Mouse (Mus musculus) spleen, postnatal 36 days (tissue): ENCODE measurements around the gene Lrp8.
A peak's percentile ranks its signal among the peaks of the same experiment; 100 is the strongest.

ENCODE experiments used
- DNase-seq, 2 experiments: peaks; one replicate each; pipeline ENCODE4 v3.0.0; 2022; ENCODE audit warnings: low spot score in 2 of 2, mixed read lengths in 1 of 2

Gene Lrp8

DNA sequence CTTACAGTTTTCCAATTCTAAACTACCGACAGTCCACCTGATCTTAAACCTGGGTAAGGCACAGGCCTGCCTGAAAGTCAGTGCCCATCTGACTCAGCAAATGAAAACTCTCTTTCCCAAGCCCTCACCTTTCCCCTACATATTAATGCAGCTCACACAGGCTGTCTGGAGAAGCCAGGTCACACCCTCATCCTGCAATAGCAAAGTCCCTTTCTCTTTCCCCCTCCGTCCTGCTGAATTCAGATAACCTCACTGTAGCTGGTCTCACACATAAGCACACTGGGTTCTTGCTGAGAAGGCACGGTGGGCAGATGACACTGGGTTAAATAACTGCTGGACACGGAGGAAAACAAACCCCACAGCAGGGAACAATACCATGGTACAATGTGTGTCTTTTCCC, 119.9 kb downstream of the Lrp8 start:
- DNase-seq = peak in 1 of 2 experiments; percentile 4

GRCm38 (mm10) chr4:107923145-107923802, 121.2 kb downstream of the Lrp8 start, which contains the start of gene Cpt2:
Gene Cpt2, minus strand, starts transcription at chr4:107923610.
- DNase-seq = peak; percentile 91 to 95

DNA sequence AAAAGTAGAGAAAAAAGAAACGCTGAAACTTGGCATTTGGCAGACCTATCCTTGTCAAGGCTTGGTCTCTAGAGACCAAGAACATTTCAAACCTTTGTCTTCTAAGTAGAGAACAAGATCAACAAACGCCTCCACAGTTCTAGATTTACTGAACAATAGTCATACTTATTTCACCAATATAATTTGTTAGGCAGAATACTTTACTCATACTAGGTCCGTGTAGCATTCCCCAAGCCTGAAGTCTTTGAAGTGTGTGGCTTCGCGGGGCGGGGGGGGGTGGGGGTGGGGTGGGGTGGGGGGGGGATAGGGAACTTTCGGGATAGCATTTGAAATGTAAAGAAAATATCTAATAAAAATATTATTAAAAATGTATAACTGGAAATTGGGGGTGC, 121.7 kb downstream of the Lrp8 start:
- no peak for DNase-seq
